Mouse (Mus musculus): ENCODE data around the gene Cacng6. TPM values are rescaled to one million over a fixed set of nuclear protein-coding genes. Genes with fewer than 3 reads are reported as not detected.
A peak's percentile ranks its signal among the peaks of the same experiment; 100 is the strongest.

Gene Cacng6
- total and polyA plus RNA-seq, 2 experiments from 2014 or later, result 0.20 TPM; not detected in 1

- Histone ChIP-seq H3K27ac (ENCODE audit: low read depth, low read length) (no peak overlapping the region), H3K27me3 (ENCODE audit: insufficient read depth, low read length) (no peaks in the 10 kb centered on the region), H3K36me3 (ENCODE audit: insufficient read depth, low read length) (no peaks in the 10 kb centered on the region), H3K9ac (replicated peaks; ENCODE audit: low read length, poor library complexity, severe bottlenecking) (no peak overlapping the region), H3K4me1 (ENCODE audit: insufficient read depth, low read length) (peaks cover 11% of the 10 kb centered on the region; the same call in 1 of the 2 replicates), H3K4me2 (ENCODE audit: low read depth, low read length, poor library complexity, severe bottlenecking) (peak overlapping the region; percentile 82), H3K4me3 (ENCODE audit: low read depth, low read length) (peak overlapping the region; percentile 54; the same call in 1 of the 2 replicates), H3K9me3 (ENCODE audit: low read length) (no peaks in the 10 kb centered on the region)
- no peak for TF ChIP-seq CTCF (IDR thresholded peaks at IDR 0.05)
- ATAC-seq (ENCODE audit: low FRiP score) (no peak), DNase-seq (ENCODE audit: low spot score) (no peak)
- WGBS, result 56% methylated on average over 6 of the region's 6 CpGs
Measured at GRCm38 (mm10) chr7:3388885-3389284, 35.1 kb upstream of the Cacng6 start.

GRCm38 (mm10) chr7:3389444-3390412, 34.3 kb upstream of the Cacng6 start:
- ATAC-seq (ENCODE audit: low FRiP score), result peak; percentile 64; the same call in 1 of the 2 replicates
- Histone ChIP-seq H3K4me1 (ENCODE audit: insufficient read depth, low read length) (peaks cover 11% of the 10 kb centered on the region; the same call in 1 of the 2 replicates), H3K4me2 (ENCODE audit: low read depth, low read length, poor library complexity, severe bottlenecking) (peak overlapping the region; percentile 82), H3K27ac (ENCODE audit: low read depth, low read length) (peak overlapping the region; percentile 57), H3K9ac (replicated peaks; ENCODE audit: low read length, poor library complexity, severe bottlenecking) (peak overlapping the region; percentile 70), H3K36me3 (ENCODE audit: insufficient read depth, low read length) (no peaks in the 10 kb centered on the region), H3K9me3 (ENCODE audit: low read length) (no peaks in the 10 kb centered on the region), H3K27me3 (ENCODE audit: insufficient read depth, low read length) (no peaks in the 10 kb centered on the region), H3K4me3 (ENCODE audit: low read depth, low read length) (peak overlapping the region; percentile 54)
- peak; percentile 80 for DNase-seq (ENCODE audit: low spot score)
- no peak for TF ChIP-seq CTCF (IDR thresholded peaks at IDR 0.05)
- 1% methylated on average over 16 of the region's 17 CpGs for WGBS

- WGBS, result 0% methylated on average over 7 of the region's 7 CpGs
- peak; percentile 36 for ATAC-seq (ENCODE audit: low FRiP score)
- Histone ChIP-seq H3K36me3 (ENCODE audit: insufficient read depth, low read length) (peaks cover 2% of the 10 kb centered on the region; the same call in 1 of the 2 replicates), H3K27ac (ENCODE audit: low read depth, low read length) (peak within 1 kb of the TSS; percentile 57), H3K9me3 (ENCODE audit: low read length) (no peaks in the 10 kb centered on the region), H3K9ac (replicated peaks; ENCODE audit: low read length, poor library complexity, severe bottlenecking) (peak within 1 kb of the TSS; percentile 70), H3K4me1 (ENCODE audit: insufficient read depth, low read length) (peaks cover 11% of the 10 kb centered on the region; the same call in 1 of the 2 replicates), H3K27me3 (ENCODE audit: insufficient read depth, low read length) (no peaks in the 10 kb centered on the region), H3K4me2 (ENCODE audit: low read depth, low read length, poor library complexity, severe bottlenecking) (peak within 1 kb of the TSS; percentile 82), H3K4me3 (ENCODE audit: low read depth, low read length) (peak within 1 kb of the TSS; percentile 54)
- no peak for TF ChIP-seq CTCF (IDR thresholded peaks at IDR 0.05)
- peak; percentile 53 for DNase-seq (ENCODE audit: low spot score)
Measured at GRCm38 (mm10) chr7:3390413-3391080, 33.4 kb upstream of the Cacng6 start, which contains the start of gene Cacng8. TSS of gene Cacng8 (plus strand) at chr7:3390683.

- H3K9me3 ChIP-seq (ENCODE audit: low read length), result no peaks in the 10 kb centered on the region
- H3K4me2 ChIP-seq (ENCODE audit: low read depth, low read length, poor library complexity, severe bottlenecking), result peak overlapping the region; percentile 82
- H3K9ac ChIP-seq (replicated peaks; ENCODE audit: low read length, poor library complexity, severe bottlenecking), result peak overlapping the region; percentile 70
- H3K4me3 ChIP-seq (ENCODE audit: low read depth, low read length), result peak overlapping the region; percentile 54
- H3K27me3 ChIP-seq (ENCODE audit: insufficient read depth, low read length), result no peaks in the 10 kb centered on the region
- peak overlapping the region; percentile 52; the same call in 1 of the 2 replicates for H3K27ac ChIP-seq (ENCODE audit: low read depth, low read length)
- H3K36me3 ChIP-seq (ENCODE audit: insufficient read depth, low read length), result peaks cover 2% of the 10 kb centered on the region; the same call in 1 of the 2 replicates
- WGBS, result 5% methylated on average over 11 of the region's 12 CpGs
- no peak for DNase-seq (ENCODE audit: low spot score)
- no peak for TF ChIP-seq CTCF (IDR thresholded peaks at IDR 0.05)
- ATAC-seq (ENCODE audit: low FRiP score), result peak; percentile 21; the same call in 1 of the 2 replicates
- peaks cover 11% of the 10 kb centered on the region; the same call in 1 of the 2 replicates for H3K4me1 ChIP-seq (ENCODE audit: insufficient read depth, low read length)
Measured at GRCm38 (mm10) chr7:3391081-3391451, 32.9 kb upstream of the Cacng6 start.

GRCm38 (mm10) chr7:3391809-3392208, 32.2 kb upstream of the Cacng6 start:
- TF ChIP-seq CTCF (IDR thresholded peaks at IDR 0.05), result no peak
- ATAC-seq (ENCODE audit: low FRiP score) (peak; percentile 50; the same call in 1 of the 2 replicates), DNase-seq (ENCODE audit: low spot score) (peak; percentile 44)
- Histone ChIP-seq H3K27ac (ENCODE audit: low read depth, low read length) (0 out of 2 replicates have a peak overlapping the region, but pooled peaks have one; percentile 52), H3K4me1 (ENCODE audit: insufficient read depth, low read length) (peaks cover 11% of the 10 kb centered on the region; the same call in 1 of the 2 replicates), H3K9me3 (ENCODE audit: low read length) (no peaks in the 10 kb centered on the region), H3K4me3 (ENCODE audit: low read depth, low read length) (peak overlapping the region; percentile 54), H3K4me2 (ENCODE audit: low read depth, low read length, poor library complexity, severe bottlenecking) (peak overlapping the region; percentile 82), H3K27me3 (ENCODE audit: insufficient read depth, low read length) (no peaks in the 10 kb centered on the region), H3K9ac (replicated peaks; ENCODE audit: low read length, poor library complexity, severe bottlenecking) (peak overlapping the region; percentile 70; the same call in 1 of the 2 replicates), H3K36me3 (ENCODE audit: insufficient read depth, low read length) (peaks cover 2% of the 10 kb centered on the region; the same call in 1 of the 2 replicates)
- 10% methylated on average over 3 of the region's 4 CpGs for WGBS

Measured in midbrain, postnatal 0 days (tissue).